Mouse (Mus musculus) urinary bladder, postnatal 0 days (tissue): Measurements from ENCODE around the gene Gm11756. TPM values are rescaled to one million over a fixed set of nuclear protein-coding genes. Genes with fewer than 3 reads are reported as not detected.

Experiments used
- polyA plus RNA-seq: library from polyadenylated mRNA; unstranded; fragments of >200 nt; fragmentation: Nextera tagmentation; extraction: Ambion mirVana; gene quantifications from 2 replicates; pipeline ENCODE4 v1.2.1, GENCODE M21; 2015

Gm11756 gene
- polyA plus RNA-seq, result not detected in 2 replicates

GRCm38 (mm10) chr4:73920660-73921059, at the start of gene Gm11756:
TSS of gene Gm11756 (minus strand) at chr4:73920760.

DNA sequence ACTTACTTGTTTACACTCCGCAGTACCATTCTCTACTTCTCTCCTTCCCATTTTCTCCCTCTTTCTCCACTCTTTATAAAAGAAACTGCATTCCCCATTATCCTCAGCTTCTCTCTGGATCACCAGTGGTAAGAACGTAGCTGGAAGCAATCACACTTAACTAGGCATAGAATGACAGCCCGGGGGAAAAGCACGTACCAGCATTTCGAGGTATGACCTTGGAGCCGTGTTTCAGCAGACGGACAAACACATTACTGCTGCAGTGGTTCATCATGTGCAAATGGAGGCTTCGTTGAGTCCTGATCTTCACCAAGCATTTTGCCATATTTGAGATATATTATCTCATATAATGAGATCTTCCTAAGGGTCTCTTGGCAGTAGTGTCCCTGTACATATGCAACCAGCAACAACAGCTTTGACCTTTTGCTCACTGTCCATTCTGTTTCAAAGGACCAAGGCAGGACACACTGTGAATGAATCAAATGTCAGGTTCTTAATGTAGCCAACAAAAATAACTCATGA, 29.9 kb upstream of the Gm11756 start, which contains the start of gene 2310002L09Rik:
2310002L09Rik (minus strand) TSS at position 472 of the 522 bp plus-strand sequence.

GRCm38 (mm10) chr4:73905853-73906252, 14.7 kb downstream of the Gm11756 start, which contains the start of gene Gm13871:
TSS of gene Gm13871 (minus strand) at chr4:73905953.

DNA sequence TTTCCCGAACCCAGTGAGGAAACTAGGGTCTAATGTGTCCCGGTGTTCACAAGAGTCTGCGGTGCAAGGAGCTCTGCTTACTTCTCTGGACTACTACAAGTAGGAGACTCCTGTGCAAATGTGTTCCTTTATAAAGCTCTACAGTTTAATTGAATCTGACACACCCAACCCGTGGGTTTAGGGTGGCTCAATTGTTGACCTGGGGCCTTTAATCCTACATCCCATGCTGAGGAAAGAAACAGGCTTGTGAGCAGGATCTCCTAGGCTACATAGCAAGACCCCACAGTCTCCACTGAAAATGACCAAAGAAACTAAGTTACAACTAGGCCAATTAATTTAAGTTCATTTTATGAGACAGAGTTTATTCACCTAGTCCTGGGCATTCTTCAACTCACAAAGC, 29.5 kb downstream of the Gm11756 start, which contains the start of gene Gm11757:
Gm11757 (minus strand) TSS at position 101 of the 400 bp plus-strand sequence.

DNA sequence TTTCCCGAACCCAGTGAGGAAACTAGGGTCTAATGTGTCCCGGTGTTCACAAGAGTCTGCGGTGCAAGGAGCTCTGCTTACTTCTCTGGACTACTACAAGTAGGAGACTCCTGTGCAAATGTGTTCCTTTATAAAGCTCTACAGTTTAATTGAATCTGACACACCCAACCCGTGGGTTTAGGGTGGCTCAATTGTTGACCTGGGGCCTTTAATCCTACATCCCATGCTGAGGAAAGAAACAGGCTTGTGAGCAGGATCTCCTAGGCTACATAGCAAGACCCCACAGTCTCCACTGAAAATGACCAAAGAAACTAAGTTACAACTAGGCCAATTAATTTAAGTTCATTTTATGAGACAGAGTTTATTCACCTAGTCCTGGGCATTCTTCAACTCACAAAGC, 44.4 kb downstream of the Gm11756 start, which contains the start of gene Gm11758:
Gm11758 (minus strand) TSS at position 101 of the 400 bp plus-strand sequence.

Other genes starting within 250 kb of the Gm11756 start
- not detected in 2 replicates for gene Gm428, start 237.2 kb downstream of the Gm11756 start, polyA plus RNA-seq
- gene Rasef, start 129.8 kb downstream of the Gm11756 start, polyA plus RNA-seq, result 4.2 and 5.5 TPM in 2 replicates
- gene Gm11758, start 44.5 kb downstream of the Gm11756 start, polyA plus RNA-seq, result not detected in 2 replicates
- not detected in 2 replicates for gene Gm11757, start 29.6 kb downstream of the Gm11756 start, polyA plus RNA-seq
- not detected in 2 replicates for gene Gm13871, start 14.8 kb downstream of the Gm11756 start, polyA plus RNA-seq
- gene 2310002L09Rik, start 30.1 kb upstream of the Gm11756 start, polyA plus RNA-seq, result not detected in 2 replicates
- gene Frmd3, start 92.7 kb upstream of the Gm11756 start, polyA plus RNA-seq, result 0.17 and 0.23 TPM in 2 replicates